Mouse (Mus musculus): Measurements from ENCODE around the gene BC049352.

The BC049352 gene

GRCm38 (mm10) chr9:45181770-45182169 is at the start of gene BC049352:
TSS of gene BC049352 (plus strand) at chr9:45182007.
- no peak for DNase-seq (ENCODE audit: low read depth, low spot score)

DNA sequence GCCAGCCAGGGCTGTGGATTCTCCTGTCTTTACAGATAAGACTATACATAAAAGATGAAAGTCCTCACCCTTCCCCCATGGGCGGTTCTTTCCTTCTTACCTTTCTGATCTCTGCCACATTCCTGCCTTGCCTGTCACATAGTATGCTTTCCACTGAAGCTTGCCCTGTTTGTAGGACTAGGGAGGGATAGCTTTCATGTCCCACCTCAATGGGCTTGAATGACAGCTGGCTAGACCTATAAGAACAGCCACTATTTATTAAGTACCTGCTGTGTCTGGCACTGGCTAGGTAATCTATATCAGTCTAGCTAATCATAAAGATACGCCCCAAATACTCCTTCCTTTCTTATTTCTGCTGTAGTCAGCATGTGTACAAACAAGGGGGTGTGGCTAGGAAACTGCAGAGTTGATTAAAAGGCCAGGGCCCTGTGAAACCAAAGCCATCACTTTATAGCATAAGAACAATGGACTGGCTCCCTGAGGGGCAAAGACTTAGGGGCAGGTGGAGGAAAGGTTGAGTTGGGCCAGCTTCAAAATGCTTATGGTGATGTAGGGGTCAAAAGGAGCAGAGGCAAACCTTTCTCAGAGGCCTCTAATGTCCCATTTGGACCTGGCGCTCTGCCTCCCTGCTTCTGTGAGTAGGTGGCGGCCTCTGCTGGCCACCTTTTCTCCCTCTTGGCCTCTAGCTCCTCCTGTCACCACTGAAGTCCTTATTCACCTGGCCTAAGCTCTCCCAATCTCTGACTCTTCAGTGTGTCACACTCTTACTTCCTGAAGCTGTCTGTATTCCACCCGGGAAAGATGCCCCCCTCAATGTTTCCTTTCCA is 48.1 kb upstream of the BC049352 start:
- peak; percentile 53 for DNase-seq (ENCODE audit: low read depth, low spot score)

- DNase-seq (ENCODE audit: low read depth, low spot score): no peak
These were observed 45.2 kb upstream of the BC049352 start for GRCm38 (mm10) chr9:45136442-45137169.

- no peak for DNase-seq (ENCODE audit: low read depth, low spot score)
These were observed 43.4 kb upstream of the BC049352 start, which contains the start of gene Scn4b for GRCm38 (mm10) chr9:45138191-45139032. TSS of gene Scn4b (plus strand) at chr9:45138395.

GRCm38 (mm10) chr9:45139082-45139481 is 42.7 kb upstream of the BC049352 start:
- no peak for DNase-seq (ENCODE audit: low read depth, low spot score)

DNA sequence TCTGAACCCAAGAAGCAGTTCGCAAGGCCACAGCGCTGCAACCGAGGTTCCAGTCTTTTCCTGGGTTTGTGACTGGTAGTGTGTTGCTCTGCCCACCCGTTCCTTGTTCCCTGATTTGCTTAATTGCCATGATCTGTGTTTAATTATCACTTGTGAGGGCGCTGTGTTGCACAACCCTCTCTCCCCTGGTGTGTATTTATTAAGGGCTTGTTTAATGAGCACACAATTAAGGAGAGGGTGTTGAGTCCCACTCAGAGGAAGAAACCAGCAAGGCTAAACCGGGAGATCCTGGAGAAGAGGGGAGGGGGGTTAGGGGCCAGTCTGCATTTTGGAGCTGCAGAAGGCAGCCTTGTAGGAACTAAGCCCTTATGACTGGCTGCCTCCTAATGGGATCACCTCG is 40.9 kb upstream of the BC049352 start:
- no peak for DNase-seq (ENCODE audit: low read depth, low spot score)

DNA sequence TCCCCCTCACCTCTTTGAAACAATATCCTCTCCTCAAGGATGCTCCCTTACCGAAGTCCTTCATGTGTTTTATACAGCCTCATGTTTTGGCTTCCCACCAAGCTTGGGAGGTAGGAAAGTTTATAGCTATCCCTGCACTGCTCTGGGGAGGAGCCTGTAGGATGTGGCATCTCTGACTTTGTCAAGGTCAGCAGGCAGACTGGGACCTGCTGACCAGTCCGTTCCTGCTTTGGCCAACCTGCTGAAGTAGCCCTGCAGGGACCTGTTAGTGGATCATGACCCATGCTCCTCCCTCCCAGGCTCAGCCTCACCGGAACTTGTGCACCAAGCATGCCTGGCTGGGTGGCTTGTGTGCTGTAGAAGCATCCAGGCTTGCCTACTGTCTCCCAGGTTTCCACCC is 39.1 kb upstream of the BC049352 start:
- no peak for DNase-seq (ENCODE audit: low read depth, low spot score)

GRCm38 (mm10) chr9:45145533-45146266 is 36.1 kb upstream of the BC049352 start:
- DNase-seq (ENCODE audit: low read depth, low spot score): peak; percentile 44

- DNase-seq (ENCODE audit: low read depth, low spot score): peak; percentile 75
These were observed 35.6 kb upstream of the BC049352 start for GRCm38 (mm10) chr9:45146267-45146597.

DNA sequence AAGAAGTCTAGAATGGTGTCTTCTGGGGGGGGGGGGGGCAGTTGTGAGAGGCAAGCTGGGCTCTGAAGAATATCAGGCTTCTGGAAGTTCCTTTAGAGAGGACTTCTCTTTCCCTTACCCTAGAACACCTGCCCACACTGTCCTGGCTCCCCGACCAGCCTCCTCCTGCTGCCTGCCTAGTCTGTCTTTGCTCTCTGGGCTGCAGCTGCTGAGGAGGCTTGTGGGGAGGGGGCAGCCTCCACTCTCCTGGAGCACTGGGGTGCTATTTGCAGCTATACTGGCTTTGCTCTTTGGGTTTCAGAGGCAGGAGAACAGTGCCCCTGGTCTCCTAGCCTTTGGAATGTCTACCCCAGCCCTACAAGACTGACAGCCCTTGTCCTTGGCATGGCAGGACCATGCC is 30.9 kb upstream of the BC049352 start:
- no peak for DNase-seq (ENCODE audit: low read depth, low spot score)

DNA sequence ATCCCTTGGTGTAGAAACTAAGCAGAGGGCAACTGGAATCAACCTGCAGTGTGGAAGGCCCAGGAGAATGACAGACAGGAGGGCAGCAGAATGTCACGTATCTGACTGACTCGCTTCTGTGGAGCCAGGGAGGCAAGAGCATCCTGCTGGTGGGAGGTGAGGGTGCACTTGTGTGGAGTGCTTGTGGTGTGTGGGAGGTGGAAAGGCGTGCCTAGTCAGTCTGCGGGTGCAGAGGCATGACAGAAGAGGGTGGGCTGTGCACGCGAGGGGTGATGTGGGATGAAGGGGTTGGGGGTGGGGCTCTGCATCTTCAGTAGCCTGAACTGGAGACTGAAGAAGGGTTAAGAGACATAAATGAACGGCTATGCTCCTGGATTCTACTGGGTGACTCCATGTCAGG is 28.4 kb upstream of the BC049352 start:
- no peak for DNase-seq (ENCODE audit: low read depth, low spot score)

- DNase-seq (ENCODE audit: low read depth, low spot score): no peak
These were observed 13.9 kb upstream of the BC049352 start for GRCm38 (mm10) chr9:45167903-45168302.

DNA sequence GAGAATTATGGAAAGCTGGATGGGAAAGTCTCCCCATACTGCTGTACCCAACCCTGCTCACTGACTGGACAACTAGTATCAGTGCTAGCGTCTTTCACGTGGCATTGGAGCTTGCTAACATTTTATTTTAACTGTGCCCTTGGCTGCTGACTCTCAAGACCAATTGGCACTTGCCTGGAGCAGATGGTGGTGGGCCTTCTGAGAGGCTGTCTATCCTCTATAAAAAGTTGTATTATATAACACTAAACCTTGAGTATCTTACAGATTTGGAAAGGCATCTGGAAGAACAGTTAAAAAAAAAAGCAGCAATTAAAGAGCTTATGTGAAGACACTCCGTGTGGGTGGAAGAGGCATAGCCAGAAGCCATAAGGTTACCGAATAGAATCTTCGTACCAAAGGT is 11.7 kb upstream of the BC049352 start:
- no peak for DNase-seq (ENCODE audit: low read depth, low spot score)

GRCm38 (mm10) chr9:45171073-45171610 is 10.7 kb upstream of the BC049352 start:
- no peak for DNase-seq (ENCODE audit: low read depth, low spot score)

GRCm38 (mm10) chr9:45173475-45173874 is 8.3 kb upstream of the BC049352 start:
- DNase-seq (ENCODE audit: low read depth, low spot score): no peak

- DNase-seq (ENCODE audit: low read depth, low spot score): no peak
These were observed 2.5 kb upstream of the BC049352 start for GRCm38 (mm10) chr9:45179282-45179681.

GRCm38 (mm10) chr9:45182521-45182920 is 714 bp downstream of the BC049352 start:
- DNase-seq (ENCODE audit: low read depth, low spot score): no peak

- no peak for DNase-seq (ENCODE audit: low read depth, low spot score)
These were observed 1.5 kb downstream of the BC049352 start for GRCm38 (mm10) chr9:45183266-45183665.

GRCm38 (mm10) chr9:45185250-45185649 is 3.4 kb downstream of the BC049352 start:
- no peak for DNase-seq (ENCODE audit: low read depth, low spot score)

- no peak for DNase-seq (ENCODE audit: low read depth, low spot score)
These were observed 7.1 kb downstream of the BC049352 start for GRCm38 (mm10) chr9:45188570-45189563.
